Mouse (Mus musculus): ENCODE measurements around the gene Nbea. TPM values are rescaled to one million over a fixed set of nuclear protein-coding genes. Genes with fewer than 3 reads are reported as not detected.
A peak's percentile ranks its signal among the peaks of the same experiment; 100 is the strongest.

Gene Nbea
- polyA plus RNA-seq, 1 experiment from 2014 or later, result 39.4 TPM

- Histone ChIP-seq H3K4me2 (replicated peaks) (no peak overlapping the region), H3K27me3 (no peaks in the 10 kb centered on the region), H3K4me1 (no peaks in the 10 kb centered on the region), H3K4me3 (no peak overlapping the region), H3K27ac (replicated peaks) (no peak overlapping the region), H3K36me3 (no peaks in the 10 kb centered on the region), H3K9me3 (no peaks in the 10 kb centered on the region), H3K9ac (replicated peaks) (no peak overlapping the region)
- 55% methylated on average over 2 of the region's 2 CpGs for WGBS
- no peak for ATAC-seq (ENCODE audit: low FRiP score, low read depth)
These were observed 295.7 kb downstream of the Nbea start for GRCm38 (mm10) chr3:55887829-55888210.

- Histone ChIP-seq H3K9ac (replicated peaks) (no peak overlapping the region), H3K4me2 (replicated peaks) (no peak overlapping the region), H3K4me3 (no peak overlapping the region), H3K27me3 (no peaks in the 10 kb centered on the region), H3K36me3 (no peaks in the 10 kb centered on the region), H3K27ac (replicated peaks) (no peak overlapping the region), H3K9me3 (no peaks in the 10 kb centered on the region), H3K4me1 (no peaks in the 10 kb centered on the region)
- ATAC-seq (ENCODE audit: low FRiP score, low read depth), result peak; percentile 52; the same call in 1 of the 2 replicates
- 67% methylated on average over 10 of the region's 10 CpGs for WGBS
These were observed 296.2 kb downstream of the Nbea start for GRCm38 (mm10) chr3:55887193-55887828.

- Histone ChIP-seq H3K4me1 (no peaks in the 10 kb centered on the region), H3K4me2 (replicated peaks) (no peak overlapping the region), H3K27me3 (no peaks in the 10 kb centered on the region), H3K9me3 (no peaks in the 10 kb centered on the region), H3K36me3 (no peaks in the 10 kb centered on the region; the same call in 1 of the 2 replicates), H3K9ac (replicated peaks) (no peak overlapping the region), H3K4me3 (no peak overlapping the region), H3K27ac (replicated peaks) (no peak overlapping the region)
- WGBS, result 62% methylated on average over 5 of the region's 5 CpGs
- ATAC-seq (ENCODE audit: low FRiP score, low read depth), result no peak
These were observed 310.3 kb downstream of the Nbea start for GRCm38 (mm10) chr3:55872944-55873924.

- no peak for ATAC-seq (ENCODE audit: low FRiP score, low read depth)
- Histone ChIP-seq H3K27me3 (no peaks in the 10 kb centered on the region), H3K9me3 (no peaks in the 10 kb centered on the region), H3K4me1 (no peaks in the 10 kb centered on the region), H3K36me3 (peaks cover 16% of the 10 kb centered on the region; the same call in 1 of the 2 replicates), H3K9ac (replicated peaks) (no peak overlapping the region), H3K4me3 (no peak overlapping the region), H3K27ac (replicated peaks) (no peak overlapping the region), H3K4me2 (replicated peaks) (no peak overlapping the region)
- 90% methylated on average over 7 of the region's 7 CpGs for WGBS
These were observed 331.0 kb downstream of the Nbea start for GRCm38 (mm10) chr3:55852488-55852887.

GRCm38 (mm10) chr3:55847115-55847514 is 336.4 kb downstream of the Nbea start:
- no peak for ATAC-seq (ENCODE audit: low FRiP score, low read depth)
- Histone ChIP-seq H3K36me3 (0 out of 2 replicates have a peak, but pooled peaks cover 6% of the 10 kb centered on the region), H3K9ac (replicated peaks) (no peak overlapping the region), H3K27ac (replicated peaks) (no peak overlapping the region), H3K4me2 (replicated peaks) (no peak overlapping the region), H3K4me1 (no peaks in the 10 kb centered on the region), H3K4me3 (no peak overlapping the region), H3K9me3 (no peaks in the 10 kb centered on the region), H3K27me3 (no peaks in the 10 kb centered on the region)
- WGBS, result 79% methylated on average over 1 of the region's 1 CpGs

- no peak for ATAC-seq (ENCODE audit: low FRiP score, low read depth)
- 0 out of 2 replicates have a peak, but pooled peaks cover 6% of the 10 kb centered on the region for H3K36me3 ChIP-seq
- no peaks in the 10 kb centered on the region for H3K4me1 ChIP-seq
- H3K27me3 ChIP-seq, result no peaks in the 10 kb centered on the region
- 85% methylated on average over 3 of the region's 3 CpGs for WGBS
- H3K9ac ChIP-seq (replicated peaks), result no peak overlapping the region
- no peak overlapping the region for H3K27ac ChIP-seq (replicated peaks)
- no peak overlapping the region for H3K4me3 ChIP-seq
- H3K4me2 ChIP-seq (replicated peaks), result no peak overlapping the region
- no peaks in the 10 kb centered on the region for H3K9me3 ChIP-seq
These were observed 346.3 kb downstream of the Nbea start for GRCm38 (mm10) chr3:55837188-55837587.

- Histone ChIP-seq H3K4me3 (no peak overlapping the region), H3K27me3 (no peaks in the 10 kb centered on the region), H3K4me2 (replicated peaks) (no peak overlapping the region), H3K27ac (replicated peaks) (no peak overlapping the region), H3K9ac (replicated peaks) (no peak overlapping the region), H3K36me3 (0 out of 2 replicates have a peak, but pooled peaks cover 6% of the 10 kb centered on the region), H3K4me1 (0 out of 2 replicates have a peak, but pooled peaks cover 1% of the 10 kb centered on the region), H3K9me3 (no peaks in the 10 kb centered on the region)
- WGBS, result 65% methylated on average over 4 of the region's 4 CpGs
- no peak for ATAC-seq (ENCODE audit: low FRiP score, low read depth)
These were observed 348.3 kb downstream of the Nbea start for GRCm38 (mm10) chr3:55835207-55835606.

- no peak for ATAC-seq (ENCODE audit: low FRiP score, low read depth)
- 57% methylated on average over 5 of the region's 5 CpGs for WGBS
These were observed 353.3 kb downstream of the Nbea start for GRCm38 (mm10) chr3:55830226-55830625.

GRCm38 (mm10) chr3:55828481-55829256 is 354.8 kb downstream of the Nbea start:
- 63% methylated on average over 10 of the region's 10 CpGs for WGBS
- Histone ChIP-seq H3K9me3 (no peaks in the 10 kb centered on the region), H3K4me2 (replicated peaks) (no peak overlapping the region), H3K4me1 (peaks cover 7% of the 10 kb centered on the region; the same call in 1 of the 2 replicates), H3K27ac (replicated peaks) (no peak overlapping the region), H3K36me3 (no peaks in the 10 kb centered on the region), H3K27me3 (no peaks in the 10 kb centered on the region), H3K4me3 (no peak overlapping the region), H3K9ac (replicated peaks) (no peak overlapping the region)
- no peak for ATAC-seq (ENCODE audit: low FRiP score, low read depth)

More at GRCm38 (mm10) chr3:55830226-55830625, 353.3 kb downstream of the Nbea start:
- H3K9ac ChIP-seq (replicated peaks), result no peak overlapping the region
- H3K4me3 ChIP-seq, result no peak overlapping the region
- no peaks in the 10 kb centered on the region for H3K27me3 ChIP-seq
- peaks cover 7% of the 10 kb centered on the region; the same call in 1 of the 2 replicates for H3K4me1 ChIP-seq
- no peaks in the 10 kb centered on the region for H3K36me3 ChIP-seq
- H3K27ac ChIP-seq (replicated peaks), result no peak overlapping the region
- H3K4me2 ChIP-seq (replicated peaks), result no peak overlapping the region
- no peaks in the 10 kb centered on the region for H3K9me3 ChIP-seq

- no peak overlapping the region for H3K4me3 ChIP-seq
- H3K9ac ChIP-seq (replicated peaks), result no peak overlapping the region
- WGBS, result 68% methylated on average over 3 of the region's 3 CpGs
These were observed 358.6 kb downstream of the Nbea start for GRCm38 (mm10) chr3:55824864-55825263.

GRCm38 (mm10) chr3:55819598-55819997 is 363.9 kb downstream of the Nbea start:
- Histone ChIP-seq H3K4me3 (no peak overlapping the region), H3K27me3 (no peaks in the 10 kb centered on the region), H3K4me1 (no peaks in the 10 kb centered on the region), H3K4me2 (replicated peaks) (no peak overlapping the region), H3K9me3 (0 out of 2 replicates have a peak, but pooled peaks cover 3% of the 10 kb centered on the region), H3K36me3 (0 out of 2 replicates have a peak, but pooled peaks cover 3% of the 10 kb centered on the region), H3K27ac (replicated peaks) (no peak overlapping the region), H3K9ac (replicated peaks) (no peak overlapping the region)
- no peak for ATAC-seq (ENCODE audit: low FRiP score, low read depth)

More at GRCm38 (mm10) chr3:55824864-55825263, 358.6 kb downstream of the Nbea start:
- H3K4me2 ChIP-seq (replicated peaks), result no peak overlapping the region
- H3K4me1 ChIP-seq, result peaks cover 3% of the 10 kb centered on the region; the same call in 1 of the 2 replicates
- H3K36me3 ChIP-seq, result no peaks in the 10 kb centered on the region
- no peak overlapping the region for H3K27ac ChIP-seq (replicated peaks)
- no peak for ATAC-seq (ENCODE audit: low FRiP score, low read depth)
- H3K9me3 ChIP-seq, result 0 out of 2 replicates have a peak, but pooled peaks cover 3% of the 10 kb centered on the region
- H3K27me3 ChIP-seq, result no peaks in the 10 kb centered on the region

Measured in midbrain, embryonic 12.5 days (tissue).